Mouse (Mus musculus) bone marrow, adult 2 months (tissue): ENCODE results near the gene Stx4a. TPM values are rescaled to one million over a fixed set of nuclear protein-coding genes. Genes with fewer than 3 reads are reported as not detected.
A peak's percentile ranks its signal among the peaks of the same experiment; 100 is the strongest.
"Not testable (repeated sequence)": the region's sequence is repeated elsewhere in the genome, so short reads cannot be mapped to it uniquely, and the experiment has no call there.

ENCODE experiments used
- H3K27ac ChIP-seq: fragments of 200-500 bp; 2 replicates; pipeline ENCODE4 v1.5.1; 2012; ENCODE audit warnings: low read depth, mild to moderate bottlenecking, control low read depth, inconsistent platforms, low read length; ENCODE audit not compliant: control insufficient read depth, poor library complexity, insufficient read depth
- H3K4me1 ChIP-seq: fragments of 200-500 bp; 2 replicates; pipeline ENCODE4 v1.6.1; 2011; ENCODE audit warnings: low read length; ENCODE audit not compliant: control insufficient read depth, insufficient read depth
- H3K4me3 ChIP-seq: fragments of 200-500 bp; replicated peaks from 2 replicates; pipeline ENCODE3; 2011; ENCODE audit warnings: mild to moderate bottlenecking, low read depth, low read length, control low read depth; ENCODE audit not compliant: control insufficient read depth
- CTCF ChIP-seq: fragments of 200-500 bp; IDR thresholded peaks from 2 replicates; pipeline ENCODE4 v1.5.1; 2011; ENCODE audit warnings: low read length, control low read depth; ENCODE audit not compliant: control insufficient read depth, insufficient read depth
- POLR2A ChIP-seq: fragments of 200-500 bp; IDR thresholded peaks from 2 replicates; pipeline ENCODE4 v1.6.1; 2011; ENCODE audit warnings: low read depth, mild to moderate bottlenecking, control low read depth, low read length, borderline replicate concordance; ENCODE audit not compliant: control insufficient read depth
- WGBS: fragments of 180-500 bp; shearing (Covaris S2); methylation state at CpG from one replicate; pipeline ENCODE4 v1.1.7; 2018; 5-methylcytosine and 5-hydroxymethylcytosine counted together
- polyA plus RNA-seq: library from polyadenylated mRNA; stranded (reverse); fragments of >200 nt; gene quantifications from 2 replicates; pipeline ENCODE4 v1.2.4, GENCODE M21; 2011; ENCODE audit warnings: low replicate concordance; ENCODE audit not compliant: missing spikeins, insufficient read depth, insufficient read length

Gene Stx4a
- polyA plus RNA-seq, 1 experiment, result 342 TPM

- H3K4me3 ChIP-seq, result no peak overlapping the region
- 43% methylated on average over 6 of the region's 6 CpGs for WGBS
- no peak overlapping the region for H3K27ac ChIP-seq
- H3K4me1 ChIP-seq, result no peaks in the 10 kb centered on the region
- no peak for TF ChIP-seq CTCF
- TF ChIP-seq POLR2A, result no peak
These were observed 61.9 kb downstream of the Stx4a start for GRCm38 (mm10) chr7:127885951-127886350.

GRCm38 (mm10) chr7:127886551-127886950 lies 62.5 kb downstream of the Stx4a start:
- no peak for TF ChIP-seq POLR2A
- no peak for TF ChIP-seq CTCF
- no peak overlapping the region for H3K27ac ChIP-seq
- no peaks in the 10 kb centered on the region for H3K4me1 ChIP-seq
- WGBS, result 90% methylated on average over 6 of the region's 6 CpGs
- H3K4me3 ChIP-seq, result no peak overlapping the region

- 77% methylated on average over 8 of the region's 8 CpGs for WGBS
- Histone ChIP-seq H3K4me1 (no peaks in the 10 kb centered on the region), H3K4me3 (no peak overlapping the region), H3K27ac (no peak overlapping the region)
- TF ChIP-seq CTCF (no peak), POLR2A (no peak)
These were observed 63.1 kb downstream of the Stx4a start for GRCm38 (mm10) chr7:127887191-127887590.

- TF ChIP-seq POLR2A (no peak), CTCF (no peak)
- H3K4me3 ChIP-seq, result no peak overlapping the region
- no peaks in the 10 kb centered on the region for H3K4me1 ChIP-seq
- H3K27ac ChIP-seq, result no peak overlapping the region
- WGBS, result 90% methylated on average over 3 of the region's 3 CpGs
These were observed 63.7 kb downstream of the Stx4a start for GRCm38 (mm10) chr7:127887781-127888180.

- TF ChIP-seq CTCF (no peak), POLR2A (no peak)
- no peak overlapping the region for H3K4me3 ChIP-seq
- H3K4me1 ChIP-seq, result no peaks in the 10 kb centered on the region
- WGBS, result 14% methylated on average over 3 of the region's 3 CpGs
- no peak overlapping the region for H3K27ac ChIP-seq
These were observed 64.7 kb downstream of the Stx4a start for GRCm38 (mm10) chr7:127888821-127889220.

- TF ChIP-seq POLR2A (no peak), CTCF (no peak)
- 75% methylated on average over 4 of the region's 4 CpGs for WGBS
- no peak within 1 kb of the TSS for H3K27ac ChIP-seq
- peaks cover 1% of the 10 kb centered on the region; the same call in 1 of the 2 replicates for H3K4me1 ChIP-seq
- no peak within 1 kb of the TSS for H3K4me3 ChIP-seq
These were observed 66.7 kb downstream of the Stx4a start, which contains the start of gene Prss53 for GRCm38 (mm10) chr7:127890798-127891197. TSS of gene Prss53 (minus strand) at chr7:127890970.

- H3K4me3 ChIP-seq, result no peak overlapping the region
- H3K27ac ChIP-seq, result no peak overlapping the region
- TF ChIP-seq CTCF (no peak), POLR2A (no peak)
- WGBS, result 80% methylated on average over 5 of the region's 5 CpGs
- peaks cover 1% of the 10 kb centered on the region for H3K4me1 ChIP-seq
These were observed 70.4 kb downstream of the Stx4a start for GRCm38 (mm10) chr7:127894480-127894879.

- H3K4me1 ChIP-seq, result peaks cover 1% of the 10 kb centered on the region
- peak within 1 kb of the TSS; percentile 63; the same call in 1 of the 2 replicates for H3K27ac ChIP-seq
- TF ChIP-seq CTCF, result peak; percentile 43; the same call in 1 of the 2 replicates
- peak; percentile 72; the same call in 1 of the 2 replicates for TF ChIP-seq POLR2A
- peak within 1 kb of the TSS; percentile 86 for H3K4me3 ChIP-seq
- under 1% methylated on average over 26 of the region's 26 CpGs for WGBS
These were observed 71.3 kb downstream of the Stx4a start, which contains the start of the genes Gm21974 and Vkorc1 for GRCm38 (mm10) chr7:127895442-127895841. TSS of gene Gm21974 (minus strand) at chr7:127895454. TSS of gene Vkorc1 (minus strand) at chr7:127895617.

- not testable (repeated sequence) for H3K4me1 ChIP-seq, H3K27ac ChIP-seq
- WGBS, result 51% methylated on average over 7 of the region's 7 CpGs
- peak overlapping the region; percentile 23 for H3K4me3 ChIP-seq
These were observed 71.8 kb downstream of the Stx4a start for GRCm38 (mm10) chr7:127895891-127896290.
